Mouse (Mus musculus): ENCODE data around the gene Mllt3.

The Mllt3 gene

DNA sequence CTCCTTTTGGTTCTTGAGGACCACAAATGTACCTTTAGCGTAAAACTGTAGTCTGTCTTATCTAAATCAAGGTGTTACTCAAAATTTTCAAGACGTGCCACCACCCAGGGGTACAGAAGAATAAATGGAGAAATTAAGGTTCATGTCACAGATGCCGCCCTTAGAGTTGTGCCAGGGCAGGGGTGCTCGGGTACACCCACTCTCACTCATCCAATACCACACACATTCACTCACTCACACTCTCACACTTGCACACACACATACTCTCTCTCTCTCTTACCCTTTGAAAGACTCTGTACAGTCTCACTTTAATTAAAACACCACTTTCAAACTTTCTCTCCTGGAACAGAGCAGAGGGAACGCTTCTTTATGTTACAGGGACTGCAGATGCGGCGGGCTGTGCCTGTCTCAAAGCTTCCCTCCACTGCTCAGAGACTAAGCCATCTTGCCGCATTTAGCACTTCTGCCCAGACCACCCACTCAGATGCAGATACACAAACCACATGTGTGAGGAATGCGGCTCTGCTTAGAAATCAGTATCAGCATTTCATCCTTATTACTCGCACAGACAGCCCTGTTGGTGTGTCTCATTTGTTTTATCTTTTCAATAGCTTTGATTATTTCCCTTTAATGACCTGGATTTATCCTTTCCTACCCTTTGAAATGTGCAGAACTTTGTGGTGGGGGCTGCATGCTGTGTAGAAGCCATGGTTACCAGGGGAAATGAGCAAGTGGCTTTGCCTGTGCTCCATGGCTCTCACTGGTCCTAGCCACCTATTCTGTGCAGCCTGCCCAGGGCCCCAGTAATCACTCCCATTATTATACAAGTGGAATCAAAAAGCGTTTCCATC lies 265.2 kb downstream of the Mllt3 start:
- DNase-seq (ENCODE audit: low read depth) = no peak

DNA sequence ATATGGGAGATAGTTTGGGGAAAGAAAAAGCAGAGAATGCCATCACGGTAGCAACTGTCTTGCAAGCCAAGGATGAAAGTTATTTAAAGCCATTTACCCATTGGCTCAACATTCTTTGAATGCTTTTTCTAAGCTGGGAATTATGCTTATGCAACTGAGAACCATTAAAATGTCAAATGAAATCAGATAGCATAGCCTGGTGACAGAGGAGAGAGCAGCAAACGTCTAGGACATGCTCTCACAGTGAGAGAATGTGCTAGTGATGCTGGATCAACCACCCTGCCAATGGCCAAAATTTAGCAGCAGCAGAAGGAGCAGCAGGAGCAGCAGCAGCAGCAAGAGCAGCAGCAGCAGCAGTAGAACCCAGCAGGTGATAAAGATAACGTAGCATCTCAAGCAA lies 267.4 kb downstream of the Mllt3 start:
- no peak for DNase-seq (ENCODE audit: low read depth)

DNA sequence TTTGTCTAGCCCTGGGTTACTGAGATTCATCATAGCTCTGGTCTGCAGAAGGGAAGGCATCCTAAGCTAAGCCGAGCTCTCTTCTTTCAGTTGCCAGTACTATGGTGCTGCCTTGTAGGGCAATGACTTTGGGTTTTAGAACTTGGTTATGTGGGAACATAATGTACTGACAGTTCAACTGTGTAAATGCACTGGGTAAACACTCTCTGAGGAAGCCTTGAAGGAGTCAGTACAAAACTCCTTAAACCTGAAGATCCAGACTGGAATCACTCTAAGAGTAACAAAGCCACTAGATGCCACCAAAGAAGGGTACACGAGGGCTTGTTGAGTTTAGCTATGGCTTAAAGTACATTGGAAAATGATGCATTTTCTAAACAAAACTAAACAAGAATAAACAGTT lies 272.1 kb downstream of the Mllt3 start:
- DNase-seq (ENCODE audit: low read depth) = no peak

DNA sequence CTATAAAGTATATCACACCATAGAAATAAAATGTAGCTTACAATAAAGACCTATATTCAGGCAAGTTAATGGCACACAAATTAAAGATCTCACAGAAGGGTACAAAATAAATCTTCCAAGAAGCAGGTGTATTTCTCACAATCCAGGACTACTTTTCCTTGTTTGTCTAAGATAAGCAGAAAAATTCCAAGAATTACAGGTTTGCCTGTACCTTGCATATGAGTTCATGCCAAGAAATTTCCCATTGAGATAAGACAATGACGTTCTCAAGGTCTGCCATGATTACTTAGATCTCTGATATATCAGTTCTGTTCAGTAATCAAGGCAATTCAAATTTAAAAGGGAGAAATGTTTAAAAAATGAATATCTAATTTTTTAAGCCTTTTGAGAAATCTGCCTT lies 272.9 kb downstream of the Mllt3 start:
- no peak for DNase-seq (ENCODE audit: low read depth)

DNA sequence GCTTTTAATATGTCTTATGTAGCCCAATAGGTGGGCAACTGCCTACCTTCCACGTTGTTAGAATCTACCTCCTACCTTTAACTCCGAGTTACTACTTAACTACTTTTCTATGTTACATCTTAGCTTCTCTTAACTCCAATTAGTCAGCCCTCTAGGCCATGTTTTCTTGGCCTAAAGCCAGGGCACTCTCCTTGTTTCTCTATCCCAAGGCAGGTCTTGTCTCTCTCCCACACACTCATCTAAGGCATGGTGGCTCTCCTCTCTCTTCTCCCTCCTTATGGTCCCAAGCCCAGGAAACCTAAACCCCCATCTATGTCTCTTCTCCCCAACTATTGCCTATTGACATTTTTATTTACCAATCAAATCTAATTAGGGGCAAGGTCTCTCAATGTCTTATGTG lies 273.5 kb downstream of the Mllt3 start:
- DNase-seq (ENCODE audit: low read depth) = no peak

DNA sequence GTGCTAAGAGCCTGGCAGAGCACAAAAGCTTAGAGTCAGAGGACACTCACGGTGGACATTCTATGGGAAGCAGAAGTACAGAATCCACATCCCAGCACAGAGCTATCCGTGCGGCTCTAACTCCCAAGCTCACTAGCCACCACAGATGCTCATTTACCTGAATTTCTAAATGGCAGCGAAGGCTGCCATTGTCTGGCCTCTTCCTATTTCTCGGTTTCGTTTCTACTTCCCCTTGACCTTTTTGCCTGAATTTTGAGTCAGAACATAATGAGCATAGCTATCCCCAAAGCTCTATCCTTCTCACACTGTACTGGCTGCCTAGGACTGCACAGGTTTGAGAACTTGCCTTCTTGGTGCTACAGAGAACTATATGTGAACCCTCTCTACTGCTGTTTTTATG lies 274.1 kb downstream of the Mllt3 start:
- DNase-seq (ENCODE audit: low read depth) = no peak

DNA sequence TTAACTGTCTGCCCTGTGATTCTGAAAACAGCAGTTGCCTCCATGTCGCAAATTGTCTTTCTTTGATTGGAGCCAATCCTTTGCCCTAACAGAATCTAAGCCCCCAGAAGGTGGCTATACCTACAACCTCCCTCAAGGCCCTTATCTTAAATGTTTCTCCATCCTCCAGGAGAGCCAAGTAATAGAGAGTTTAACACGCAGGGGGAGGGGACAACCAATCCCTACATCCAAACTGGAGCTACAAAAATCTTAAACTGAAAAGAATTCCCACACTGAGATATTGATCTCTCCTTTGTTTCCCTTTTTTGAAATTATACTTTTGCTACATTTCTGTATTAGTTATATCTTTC lies 281.7 kb downstream of the Mllt3 start:
- no peak for DNase-seq (ENCODE audit: low read depth)

DNA sequence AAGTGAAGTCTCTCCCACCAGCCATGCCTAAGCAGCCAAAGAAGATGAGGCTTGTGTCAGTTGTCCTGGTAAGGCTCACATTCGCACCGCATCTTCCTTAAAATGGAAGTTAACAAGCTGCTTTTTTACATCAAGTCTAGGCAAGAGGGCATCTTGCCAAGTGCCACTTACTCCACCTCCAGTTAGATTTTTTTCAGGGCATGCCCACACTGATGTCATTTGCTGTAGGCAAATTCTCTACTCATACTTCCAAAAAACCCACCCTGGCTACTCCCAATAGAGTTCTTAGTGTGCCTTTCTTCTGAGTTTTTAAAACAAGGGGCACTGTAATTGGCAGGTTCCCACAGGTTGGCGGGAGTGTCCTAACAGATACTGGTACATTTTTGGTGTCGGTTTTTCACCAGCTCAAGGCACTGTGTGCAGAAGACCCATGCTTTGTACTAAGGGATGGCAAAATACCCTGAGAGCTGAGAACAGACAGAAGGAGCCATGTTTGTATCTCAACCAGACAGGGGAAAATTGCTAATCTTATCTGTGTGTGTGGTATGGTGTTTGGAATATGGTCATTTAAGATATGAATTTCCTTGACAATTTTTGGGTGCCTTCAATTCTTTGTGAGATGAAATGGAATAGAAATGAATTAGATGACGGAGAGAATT lies 282.2 kb downstream of the Mllt3 start:
- DNase-seq (ENCODE audit: low read depth) = no peak

DNA sequence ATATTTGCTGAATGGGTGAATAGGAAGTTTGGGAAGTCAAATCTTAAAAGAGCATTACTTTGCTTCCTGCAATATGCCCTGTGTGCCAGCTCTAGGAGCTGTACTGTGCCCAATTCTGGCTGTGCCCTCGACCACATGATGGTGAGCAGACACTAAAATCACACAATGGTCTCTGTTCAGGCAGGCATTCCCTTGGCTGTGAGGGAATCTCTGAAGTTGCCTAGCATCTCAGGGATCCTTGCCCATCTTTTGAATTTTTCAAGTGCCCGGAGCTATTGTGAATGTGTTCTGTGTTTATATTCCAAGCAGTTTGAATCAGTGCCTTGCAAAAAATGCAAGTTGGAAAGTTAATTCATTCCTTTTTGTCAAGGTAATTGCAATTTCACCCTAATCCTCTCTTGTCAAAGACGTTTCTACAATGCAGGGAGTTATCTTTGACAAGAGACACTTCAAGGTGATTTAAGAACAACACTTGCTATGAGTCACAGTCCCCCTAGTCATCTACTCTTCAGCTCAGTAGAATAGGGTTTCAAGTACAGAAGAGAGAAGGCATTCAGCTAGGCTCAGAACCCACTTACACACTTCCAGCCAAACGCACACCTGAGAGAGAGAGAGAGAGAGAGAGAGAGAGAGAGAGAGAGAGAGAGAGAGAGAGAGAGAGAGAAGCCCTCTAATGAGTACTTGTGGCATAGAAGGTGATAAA lies 283.5 kb downstream of the Mllt3 start:
- DNase-seq (ENCODE audit: low read depth) = no peak

DNA sequence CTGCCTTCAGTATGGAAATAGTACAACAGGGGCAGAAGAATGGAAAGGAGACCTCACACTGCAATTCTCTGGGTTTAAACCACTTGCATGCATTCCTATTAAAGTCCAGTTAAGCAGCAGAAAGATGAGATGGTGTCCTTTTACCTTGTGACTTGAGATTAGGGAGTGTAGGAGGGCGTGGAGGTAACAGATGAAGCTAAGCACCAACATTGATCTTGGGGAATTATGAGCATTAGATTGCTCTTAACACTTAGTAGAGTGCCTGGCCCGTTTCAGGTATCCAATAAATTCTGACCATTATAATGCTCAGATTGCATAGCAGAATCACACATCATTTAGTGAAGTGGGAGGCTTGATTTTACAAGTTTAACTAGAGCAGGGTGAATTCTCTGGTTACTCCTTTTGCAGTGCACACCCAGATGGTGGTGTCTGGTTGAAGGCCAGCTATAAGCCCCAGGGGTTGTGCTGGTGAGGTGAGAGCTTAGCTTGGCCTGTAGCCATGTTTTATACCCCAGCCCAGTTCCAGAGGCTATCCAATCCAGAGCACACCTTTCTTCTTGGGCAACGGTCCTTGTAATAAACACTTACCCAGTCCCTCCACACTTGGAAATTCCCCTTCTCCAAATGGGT lies 288.0 kb downstream of the Mllt3 start:
- DNase-seq (ENCODE audit: low read depth) = no peak

DNA sequence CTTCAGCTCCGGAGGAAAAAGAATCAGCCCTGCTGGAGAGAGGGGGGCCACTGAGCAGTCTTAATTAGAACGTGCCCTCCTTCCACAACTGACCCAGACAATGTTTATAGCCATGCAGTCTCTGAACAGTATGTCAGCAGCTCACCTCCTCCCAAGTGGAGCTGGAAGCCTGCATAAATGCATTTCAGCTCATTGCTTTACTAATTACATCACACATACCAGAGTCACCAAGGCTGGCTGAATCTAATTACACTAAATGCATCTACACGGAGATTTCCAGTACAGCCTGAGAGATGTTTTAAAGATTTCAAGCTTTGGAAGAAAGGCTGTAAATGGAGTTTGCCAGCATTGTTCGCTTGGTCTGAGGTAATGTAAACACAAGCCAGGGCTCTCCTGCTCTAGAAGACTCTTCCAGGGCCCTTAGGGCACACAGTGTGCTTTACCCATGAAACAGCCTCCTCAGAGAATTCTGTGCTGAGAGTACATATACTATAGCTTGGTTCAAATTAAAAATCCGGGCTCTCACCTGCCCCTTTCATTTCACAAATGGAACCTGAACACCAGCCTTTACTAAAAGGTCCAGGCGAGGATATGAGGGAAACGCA lies 293.5 kb downstream of the Mllt3 start:
- DNase-seq (ENCODE audit: low read depth) = no peak

DNA sequence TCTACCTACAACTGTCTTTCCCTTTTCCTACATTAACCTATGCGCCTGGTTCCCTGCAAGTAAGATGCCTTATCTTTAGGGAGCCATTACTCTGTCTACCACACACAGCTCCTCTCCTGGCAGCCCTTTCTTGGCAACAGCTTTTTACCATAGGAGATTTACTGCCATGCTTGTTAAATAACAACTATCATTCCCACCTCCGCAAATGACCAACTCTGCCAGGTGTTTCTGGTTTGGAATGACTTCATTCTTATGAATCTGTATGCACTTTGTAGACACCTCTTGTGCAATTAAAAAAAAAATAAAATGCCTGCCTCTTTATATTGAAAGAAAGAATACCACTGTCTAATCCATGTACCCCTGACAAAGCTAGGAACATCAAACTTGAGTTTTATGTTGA lies 294.1 kb downstream of the Mllt3 start:
- DNase-seq (ENCODE audit: low read depth) = no peak

DNA sequence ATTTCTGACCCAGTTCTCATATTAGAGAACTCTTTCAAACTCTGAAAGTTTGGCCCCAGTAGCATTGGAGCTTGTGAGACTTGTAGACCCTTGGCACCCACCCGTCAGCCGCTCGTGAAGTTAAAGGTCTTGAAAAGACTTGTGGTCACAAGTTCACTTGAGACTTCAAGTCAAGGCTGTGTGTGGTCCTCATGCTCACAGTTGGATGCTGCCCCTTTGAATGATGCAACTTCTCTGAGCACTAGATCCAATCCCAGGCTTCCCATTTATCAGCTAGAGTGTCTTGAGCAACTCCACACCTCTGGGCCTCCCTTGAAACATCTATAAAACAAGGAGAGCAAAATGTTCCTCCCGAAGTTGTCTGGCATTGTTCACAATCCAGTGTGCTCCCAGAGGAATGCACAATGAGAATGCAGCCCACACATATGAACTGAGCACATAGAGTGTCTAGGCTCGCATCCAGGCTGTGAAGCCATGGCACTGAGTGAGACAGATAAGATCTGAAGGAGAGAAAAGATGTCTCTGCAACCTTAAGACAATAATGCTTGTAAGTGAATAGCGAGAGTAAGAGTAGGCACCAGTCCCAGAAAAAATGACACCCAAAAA lies 295.9 kb downstream of the Mllt3 start:
- DNase-seq (ENCODE audit: low read depth) = no peak

DNA sequence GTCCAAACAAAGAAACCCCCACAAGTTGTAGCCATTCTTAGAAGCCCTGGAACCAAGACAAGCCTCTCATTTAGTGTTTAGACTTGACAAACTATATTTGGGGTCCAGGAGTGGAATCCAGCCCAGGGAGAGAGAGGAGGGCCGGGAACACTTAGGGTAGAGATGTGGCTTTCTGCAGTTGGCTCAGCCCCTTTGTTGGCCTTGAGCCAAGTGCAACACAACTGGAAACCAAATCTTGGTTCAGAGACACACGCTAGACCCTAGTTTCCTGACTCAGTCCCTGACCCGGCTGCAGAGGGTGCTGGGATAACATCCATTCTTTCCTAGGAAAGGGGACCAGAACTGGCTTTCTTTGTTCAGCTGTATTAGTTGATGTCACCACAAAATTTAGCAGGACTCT lies 296.4 kb downstream of the Mllt3 start:
- DNase-seq (ENCODE audit: low read depth) = no peak

DNA sequence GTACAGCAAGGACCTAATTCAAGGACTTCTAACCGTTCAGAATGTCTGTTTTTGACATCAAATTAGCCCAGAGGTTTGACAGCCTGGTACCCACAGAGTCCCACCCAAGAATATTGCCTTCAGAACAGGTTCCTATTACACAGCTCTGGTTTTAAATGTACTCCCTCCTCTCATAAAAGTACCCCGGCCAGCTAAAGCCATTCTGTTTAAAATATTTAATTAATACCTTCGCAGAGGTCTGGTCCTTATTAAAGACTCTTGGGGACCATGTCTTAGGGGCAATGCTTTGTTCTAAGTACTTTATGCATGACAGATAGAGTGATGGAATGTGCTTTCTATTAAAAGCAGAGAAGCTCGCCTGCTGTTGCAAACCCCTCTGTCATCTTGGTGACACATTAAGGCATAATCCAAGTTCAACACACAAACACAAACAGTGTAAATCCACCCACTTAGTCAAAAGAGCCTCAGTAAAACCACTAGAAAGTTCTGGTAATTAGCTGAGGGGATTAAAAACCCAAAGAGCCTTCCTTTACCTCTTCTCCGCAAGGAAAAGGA lies 302.0 kb downstream of the Mllt3 start:
- no peak for DNase-seq (ENCODE audit: low read depth)

DNA sequence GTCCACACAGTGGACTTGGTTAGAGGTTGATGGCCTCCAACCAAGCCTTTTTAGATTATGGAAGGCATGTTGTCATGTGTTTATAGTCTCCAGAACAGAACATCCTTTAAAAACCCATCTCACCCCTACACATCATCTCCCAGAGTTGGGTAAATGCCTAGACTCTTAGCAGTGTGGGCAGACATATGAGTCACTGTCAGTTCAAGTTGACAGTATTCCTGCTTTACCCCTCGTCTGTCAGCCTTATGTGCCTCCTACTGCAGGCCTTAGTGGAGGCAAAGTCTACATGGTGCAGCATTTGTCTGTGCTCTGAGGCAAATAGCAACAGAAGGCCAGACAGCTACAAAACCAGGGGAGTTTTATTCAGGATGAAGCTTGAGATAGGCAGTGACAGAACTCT lies 304.6 kb downstream of the Mllt3 start:
- DNase-seq (ENCODE audit: low read depth) = no peak

DNA sequence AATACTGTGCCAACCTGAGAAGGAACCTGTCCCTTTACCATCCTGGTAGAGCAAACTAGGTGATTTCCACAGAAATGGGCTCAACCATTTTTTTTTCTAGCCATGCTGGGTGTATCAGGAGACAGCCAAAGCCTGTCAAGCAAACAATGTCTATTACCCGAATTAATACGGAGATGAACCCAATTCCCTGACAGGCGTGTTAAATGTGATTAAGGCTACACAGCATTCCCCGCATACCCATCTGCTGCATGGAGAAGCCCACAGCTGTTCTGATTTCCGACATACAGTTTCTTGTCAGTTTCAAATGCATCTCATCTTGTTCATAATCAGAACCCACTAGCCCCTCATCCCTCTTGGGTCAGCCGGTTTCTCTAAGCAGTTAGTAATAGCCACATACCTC lies 309.7 kb downstream of the Mllt3 start:
- DNase-seq (ENCODE audit: low read depth) = no peak
